Mouse (Mus musculus): Measurements from ENCODE around the gene Serpini2.

- TF ChIP-seq CTCF (IDR thresholded peaks at IDR 0.05; ENCODE audit: borderline replicate concordance, insufficient read depth, low read depth, low read length) (peak; percentile 66), POLR2A (IDR thresholded peaks at IDR 0.05; ENCODE audit: borderline replicate concordance, insufficient read depth, low read length) (no peak)
Measured at GRCm38 (mm10) chr3:75219211-75219610, 50.7 kb downstream of the Serpini2 start.
